Mouse (Mus musculus): ENCODE measurements around the gene Zfp36.

- TF ChIP-seq POLR2A (IDR thresholded peaks at IDR 0.05; ENCODE audit: low read depth, low read length) (no peak), CTCF (IDR thresholded peaks at IDR 0.05; ENCODE audit: extremely low read depth, insufficient read depth, insufficient read length, insufficient replicate concordance) (no peak)
Measured at GRCm38 (mm10) chr7:28382347-28382951, 2.4 kb upstream of the Zfp36 start.
